Mouse (Mus musculus) embryonic facial prominence, embryonic 10.5 days (tissue): ENCODE measurements around the gene Pold4. TPM values are rescaled to one million over a fixed set of nuclear protein-coding genes. Genes with fewer than 3 reads are reported as not detected.

Experiments used
- DNase-seq: peaks from one replicate; pipeline ENCODE4 v3.0.0-alpha.2; 2017; ENCODE audit warnings: low spot score
- H3K27ac ChIP-seq: fragments of 300-500 bp; sonication (generic); replicated peaks from 2 replicates; pipeline ENCODE4 v1.5.1; 2016; ENCODE audit warnings: mild to moderate bottlenecking
- H3K27me3 ChIP-seq: fragments of 300-500 bp; sonication (generic); replicated peaks from 2 replicates; pipeline ENCODE4 v1.6.1; 2016; ENCODE audit warnings: low read depth, mild to moderate bottlenecking; ENCODE audit not compliant: poor library complexity, severe bottlenecking
- H3K36me3 ChIP-seq: fragments of 300-500 bp; sonication (generic); replicated peaks from 2 replicates; pipeline ENCODE4 v1.6.1; 2016; ENCODE audit warnings: mild to moderate bottlenecking, moderate library complexity
- H3K4me1 ChIP-seq: fragments of 300-500 bp; sonication (generic); 2 replicates; pipeline ENCODE4 v1.6.1; 2016
- H3K4me3 ChIP-seq: fragments of 300-500 bp; sonication (generic); 2 replicates; pipeline ENCODE4 v1.5.1; 2016; ENCODE audit warnings: mild to moderate bottlenecking, moderate library complexity
- H3K9me3 ChIP-seq: fragments of 300-500 bp; sonication (generic); 2 replicates; pipeline ENCODE4 v1.6.1; 2016; ENCODE audit warnings: mild to moderate bottlenecking
- WGBS: fragments of 180-500 bp; shearing (Covaris S2); methylation state at CpG from one replicate; pipeline ENCODE4 v1.1.7; 2016; 5-methylcytosine and 5-hydroxymethylcytosine counted together
- polyA plus RNA-seq: library from polyadenylated mRNA; unstranded; fragments of >200 nt; fragmentation: Nextera tagmentation; extraction: Ambion mirVana; gene quantifications from 2 replicates; pipeline ENCODE4 v1.2.1, GENCODE M21; 2016

The Pold4 gene
- polyA plus RNA-seq, 1 experiment from 2014 or later, result 15.1 TPM

DNA sequence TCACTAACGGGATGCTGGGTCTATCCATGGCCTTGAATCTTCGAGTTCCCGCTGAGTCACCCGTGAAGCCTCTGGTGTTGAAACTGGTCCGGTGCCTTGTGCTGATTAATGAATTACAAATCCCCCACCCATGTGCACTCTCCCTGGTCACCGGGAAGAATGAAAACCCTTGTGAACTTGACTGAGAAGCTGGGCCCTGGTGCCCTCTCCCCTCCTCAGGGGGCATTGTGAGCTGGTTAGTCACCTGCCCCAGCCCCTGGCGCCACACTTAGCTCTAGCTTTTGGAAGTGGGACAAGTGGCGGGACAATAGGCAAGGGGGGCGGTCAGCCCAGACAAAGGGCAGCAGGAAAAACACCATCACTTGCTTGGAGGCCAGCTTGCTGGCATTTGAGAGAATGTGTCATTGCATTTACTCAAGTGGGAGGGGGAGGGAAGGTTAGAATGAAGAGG is 18.1 kb upstream of the Pold4 start:
- H3K27ac ChIP-seq, result peak overlapping the region; percentile 91
- 1% methylated on average over 9 of the region's 9 CpGs for WGBS
- no peaks in the 10 kb centered on the region for H3K9me3 ChIP-seq
- peak; percentile 36 for DNase-seq
- H3K36me3 ChIP-seq, result no peaks in the 10 kb centered on the region
- peaks cover 78% of the 10 kb centered on the region for H3K4me1 ChIP-seq
- H3K27me3 ChIP-seq, result peaks cover 93% of the 10 kb centered on the region
- H3K4me3 ChIP-seq, result peak overlapping the region; percentile 69

DNA sequence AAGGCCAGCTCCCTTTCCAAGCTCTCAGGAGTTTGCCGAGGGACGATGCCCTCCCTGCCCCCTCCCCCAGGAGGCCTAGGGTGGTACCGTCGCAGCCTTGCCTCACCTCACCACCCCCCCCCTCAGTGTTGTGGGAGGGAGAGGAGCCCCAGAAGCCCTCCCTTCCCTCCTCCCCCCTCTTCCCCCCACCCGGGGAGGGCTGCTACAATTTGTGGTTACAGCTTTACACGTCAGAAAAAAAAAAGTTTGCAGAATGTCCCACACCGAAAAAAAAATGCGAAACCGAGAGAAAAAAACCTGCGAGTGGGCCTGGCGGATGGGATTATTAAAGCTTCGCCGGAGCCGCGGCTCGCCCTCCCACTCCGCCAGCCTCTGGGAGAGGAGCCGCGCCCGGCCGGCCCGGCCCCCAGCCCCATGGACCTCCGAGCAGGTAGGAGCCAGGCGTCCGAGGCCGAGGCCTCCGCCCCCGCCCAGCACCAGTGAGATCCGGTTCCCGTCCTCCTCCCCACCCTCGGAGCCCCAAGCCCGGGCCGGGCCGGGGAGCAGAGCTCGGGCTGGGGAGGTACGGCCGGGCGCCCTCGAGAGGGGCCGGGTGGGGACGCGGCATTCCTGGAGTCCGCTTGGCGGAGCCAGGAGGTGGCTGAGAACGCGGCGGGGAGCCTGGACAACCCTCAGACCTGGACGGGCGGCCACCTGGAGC is 17.5 kb upstream of the Pold4 start, which contains the start of the genes Clcf1 and AC109138.7:
Gene Clcf1 (plus strand): TSS at position 168 of the 700 bp plus-strand sequence.
Gene AC109138.7 (plus strand): TSS at position 287 of the 700 bp plus-strand sequence.
- H3K27me3 ChIP-seq, result peaks cover 87% of the 10 kb centered on the region
- H3K4me1 ChIP-seq, result peaks cover 75% of the 10 kb centered on the region
- peak; percentile 79 for DNase-seq
- WGBS, result under 1% methylated on average over 49 of the region's 49 CpGs
- H3K27ac ChIP-seq, result peak within 1 kb of the TSS; percentile 91
- H3K9me3 ChIP-seq, result no peaks in the 10 kb centered on the region
- H3K4me3 ChIP-seq, result peak within 1 kb of the TSS; percentile 69
- H3K36me3 ChIP-seq, result no peaks in the 10 kb centered on the region

DNA sequence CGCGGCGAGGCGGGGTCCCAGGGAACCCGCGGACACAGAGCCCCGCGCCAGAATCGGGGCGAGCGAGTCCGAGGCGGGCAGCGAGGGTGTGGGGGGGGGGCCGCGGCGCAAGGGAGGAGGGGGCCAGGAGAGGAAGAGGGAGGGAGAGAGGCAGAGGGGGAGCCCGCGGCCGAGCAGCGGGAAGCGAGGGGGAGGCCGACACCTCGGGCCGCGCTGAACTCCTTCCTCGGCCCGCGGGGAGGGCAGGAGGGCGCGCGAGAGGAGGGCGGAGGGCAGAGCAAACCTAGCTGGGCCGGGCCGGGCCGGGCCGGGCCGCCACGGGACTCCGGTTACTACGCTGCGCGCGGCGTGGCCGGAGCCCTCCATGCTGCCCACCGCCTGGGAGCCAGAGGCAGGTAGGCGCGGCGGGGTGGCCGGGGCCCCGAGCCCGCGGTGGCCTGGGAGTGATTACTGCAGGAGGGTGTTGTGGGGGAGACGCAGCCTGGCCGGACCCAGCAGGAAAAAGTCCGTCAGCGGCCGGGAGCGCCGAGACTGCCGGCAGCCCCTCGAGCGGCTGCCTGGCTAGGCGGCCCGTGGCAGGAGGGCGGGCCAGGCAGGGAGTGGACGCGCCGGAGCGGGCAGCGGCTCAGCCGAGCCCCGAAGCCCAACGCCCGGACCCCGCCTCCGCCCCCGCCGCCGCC is 16.8 kb upstream of the Pold4 start:
- Histone ChIP-seq H3K36me3 (no peaks in the 10 kb centered on the region), H3K9me3 (no peaks in the 10 kb centered on the region), H3K4me1 (peaks cover 81% of the 10 kb centered on the region), H3K4me3 (peak overlapping the region; percentile 69), H3K27me3 (peaks cover 85% of the 10 kb centered on the region), H3K27ac (peak overlapping the region; percentile 91)
- DNase-seq, result peak; percentile 74
- under 1% methylated on average over 76 of the region's 81 CpGs for WGBS

DNA sequence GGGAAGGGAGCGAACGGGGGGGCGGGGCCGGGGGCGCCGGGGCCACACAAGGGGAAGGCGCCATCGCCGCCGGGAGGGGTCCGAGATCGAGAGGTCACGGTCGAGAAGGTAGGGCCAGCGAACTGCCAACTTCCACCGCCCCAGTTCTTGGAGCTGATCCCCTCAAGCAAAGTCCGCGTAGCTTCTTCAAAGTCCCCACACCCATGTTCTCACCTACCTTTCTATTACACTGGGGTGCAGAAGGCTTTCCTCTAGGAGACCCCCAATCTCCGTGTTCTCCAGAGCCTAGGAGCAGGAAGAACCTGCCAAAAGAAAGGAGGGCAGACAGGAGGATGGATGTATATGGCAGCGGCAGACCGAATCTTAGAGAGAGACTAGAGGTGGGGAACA is 16.3 kb upstream of the Pold4 start:
- Histone ChIP-seq H3K4me3 (peak overlapping the region; percentile 69), H3K36me3 (no peaks in the 10 kb centered on the region), H3K4me1 (peaks cover 87% of the 10 kb centered on the region), H3K27me3 (peaks cover 85% of the 10 kb centered on the region), H3K27ac (peak overlapping the region; percentile 91), H3K9me3 (no peaks in the 10 kb centered on the region)
- no peak for DNase-seq
- 2% methylated on average over 21 of the region's 21 CpGs for WGBS

DNA sequence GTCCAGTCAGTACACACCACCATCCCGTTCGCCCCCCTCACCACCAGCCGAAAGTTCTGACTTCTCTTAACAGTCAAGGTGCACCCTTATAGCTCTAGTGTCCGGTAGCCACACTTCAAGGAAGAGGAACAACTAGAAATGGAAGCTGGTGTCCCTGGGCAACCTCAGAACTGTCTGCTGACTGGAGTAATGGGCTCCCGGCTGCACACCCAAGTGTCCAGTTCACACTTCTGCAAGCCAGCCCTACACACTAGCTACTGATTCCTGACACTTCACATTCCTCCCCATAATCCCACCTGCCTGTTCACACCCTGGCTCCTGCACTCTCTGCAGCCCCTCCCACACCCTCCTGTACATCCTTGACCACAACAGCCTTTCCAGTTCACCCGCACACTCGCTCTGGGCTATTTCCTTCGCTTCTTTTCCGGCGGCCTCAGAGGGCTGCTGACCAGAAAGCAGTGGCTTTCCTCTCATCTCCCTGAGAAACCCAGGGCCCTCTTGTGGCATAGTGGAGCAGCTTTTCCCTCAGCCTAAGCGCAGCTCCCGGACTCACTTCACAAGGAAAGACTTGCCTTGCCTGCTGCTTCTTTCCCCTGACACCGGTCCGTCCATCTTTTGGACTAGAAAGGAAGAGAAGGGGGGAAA is 15.5 kb upstream of the Pold4 start:
- Histone ChIP-seq H3K36me3 (no peaks in the 10 kb centered on the region), H3K9me3 (no peaks in the 10 kb centered on the region), H3K27ac (peak overlapping the region; percentile 77), H3K4me1 (peaks cover 94% of the 10 kb centered on the region), H3K4me3 (peak overlapping the region; percentile 69), H3K27me3 (peaks cover 86% of the 10 kb centered on the region)
- WGBS, result 16% methylated on average over 14 of the region's 14 CpGs
- DNase-seq, result peak; percentile 63

DNA sequence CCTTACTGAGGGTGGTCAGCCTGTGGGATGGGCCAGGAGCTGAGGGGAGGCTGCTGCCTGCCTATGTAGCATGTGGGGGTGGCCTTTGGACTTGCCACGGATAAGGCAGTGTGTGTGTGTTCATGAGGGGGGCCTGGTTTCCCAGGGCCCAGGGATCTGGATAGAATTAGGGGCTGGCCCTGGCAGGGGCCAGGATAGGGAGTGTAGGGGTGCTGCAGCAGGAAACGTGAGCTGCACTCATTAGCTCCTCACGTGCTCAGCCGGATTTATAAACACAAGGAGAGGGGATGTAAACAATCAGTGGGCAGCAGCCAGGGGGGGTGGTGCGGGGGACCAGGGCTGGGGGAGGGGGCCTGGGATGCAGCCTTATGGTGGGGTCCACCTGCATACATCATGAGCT is 14.6 kb upstream of the Pold4 start:
- H3K27me3 ChIP-seq, result peaks cover 85% of the 10 kb centered on the region
- no peaks in the 10 kb centered on the region for H3K9me3 ChIP-seq
- DNase-seq, result peak; percentile 67
- H3K4me1 ChIP-seq, result peaks cover 95% of the 10 kb centered on the region
- 2% methylated on average over 5 of the region's 5 CpGs for WGBS
- peak overlapping the region; percentile 69 for H3K4me3 ChIP-seq
- peaks cover 7% of the 10 kb centered on the region; the same call in 1 of the 2 replicates for H3K36me3 ChIP-seq
- H3K27ac ChIP-seq, result peak overlapping the region; percentile 77

DNA sequence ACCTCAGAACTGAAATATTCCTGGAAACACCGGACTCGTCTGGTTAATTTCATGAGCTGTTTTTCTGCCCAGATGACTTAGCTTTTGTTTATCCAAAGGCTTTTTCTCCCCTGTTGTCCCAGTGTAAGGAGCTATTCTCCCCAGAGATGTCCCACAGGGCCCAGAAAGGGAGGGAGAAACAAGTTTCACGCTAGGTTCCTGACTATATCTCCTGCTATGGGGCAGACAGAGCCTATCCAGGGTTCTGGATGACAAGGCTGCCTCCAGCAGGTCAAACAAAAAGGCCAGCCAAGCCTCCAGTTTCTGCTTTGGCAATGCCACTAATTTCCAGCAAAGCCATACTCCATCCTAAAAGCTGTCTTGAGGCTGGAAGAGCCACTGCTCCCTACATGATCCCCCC is 13.8 kb upstream of the Pold4 start:
- Histone ChIP-seq H3K4me1 (peaks cover 93% of the 10 kb centered on the region), H3K36me3 (peaks cover 12% of the 10 kb centered on the region; the same call in 1 of the 2 replicates), H3K4me3 (peak overlapping the region; percentile 69; the same call in 1 of the 2 replicates), H3K27me3 (peaks cover 83% of the 10 kb centered on the region), H3K9me3 (no peaks in the 10 kb centered on the region), H3K27ac (peak overlapping the region; percentile 77)
- DNase-seq, result no peak
- 43% methylated on average over 3 of the region's 3 CpGs for WGBS

DNA sequence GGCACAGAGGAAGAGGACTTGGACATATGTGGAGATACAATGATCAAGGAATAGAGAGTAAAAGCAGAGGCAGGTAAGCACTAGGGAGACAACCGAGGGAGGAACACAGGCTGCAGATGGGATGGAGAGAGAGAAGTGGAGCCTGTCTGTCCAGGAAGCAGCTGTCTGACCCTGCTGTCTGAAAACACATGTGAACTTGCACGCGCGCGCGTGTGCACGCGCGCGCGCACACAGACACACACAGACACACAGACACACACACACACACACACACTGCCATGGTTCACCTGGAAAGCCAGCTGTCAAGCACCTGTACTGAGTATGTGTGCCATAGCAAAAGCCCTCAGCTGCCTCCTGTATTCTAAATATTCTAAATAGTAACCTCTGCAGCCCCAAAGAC is 13.4 kb upstream of the Pold4 start:
- Histone ChIP-seq H3K4me1 (peaks cover 89% of the 10 kb centered on the region), H3K4me3 (peak overlapping the region; percentile 18; the same call in 1 of the 2 replicates), H3K9me3 (no peaks in the 10 kb centered on the region), H3K36me3 (peaks cover 12% of the 10 kb centered on the region; the same call in 1 of the 2 replicates), H3K27me3 (peaks cover 79% of the 10 kb centered on the region), H3K27ac (peak overlapping the region; percentile 77)
- no peak for DNase-seq
- WGBS, result 78% methylated on average over 11 of the region's 11 CpGs

DNA sequence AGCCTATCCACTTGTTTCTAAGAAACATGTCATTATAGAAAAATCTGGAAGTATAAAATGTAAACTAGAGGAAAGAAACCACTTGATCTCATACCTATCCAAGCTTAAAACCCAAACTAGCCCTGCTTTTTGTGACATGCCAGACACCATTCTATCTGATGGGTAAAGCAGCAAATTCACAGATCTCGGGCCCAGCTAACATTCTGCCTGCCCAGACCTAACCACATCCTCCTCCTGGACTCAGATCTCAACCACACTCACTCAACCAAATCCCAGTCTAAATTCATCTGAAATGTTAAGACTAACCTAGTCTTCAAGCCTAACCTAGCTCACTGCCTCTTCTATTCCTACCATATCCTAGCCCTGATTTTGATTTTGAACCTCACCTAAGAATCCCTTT is 12.9 kb upstream of the Pold4 start:
- peaks cover 84% of the 10 kb centered on the region for H3K4me1 ChIP-seq
- H3K4me3 ChIP-seq, result no peak overlapping the region
- H3K36me3 ChIP-seq, result peaks cover 12% of the 10 kb centered on the region; the same call in 1 of the 2 replicates
- no peak for DNase-seq
- 84% methylated on average over 1 of the region's 1 CpGs for WGBS
- no peak overlapping the region for H3K27ac ChIP-seq
- no peaks in the 10 kb centered on the region for H3K9me3 ChIP-seq
- H3K27me3 ChIP-seq, result peaks cover 74% of the 10 kb centered on the region

DNA sequence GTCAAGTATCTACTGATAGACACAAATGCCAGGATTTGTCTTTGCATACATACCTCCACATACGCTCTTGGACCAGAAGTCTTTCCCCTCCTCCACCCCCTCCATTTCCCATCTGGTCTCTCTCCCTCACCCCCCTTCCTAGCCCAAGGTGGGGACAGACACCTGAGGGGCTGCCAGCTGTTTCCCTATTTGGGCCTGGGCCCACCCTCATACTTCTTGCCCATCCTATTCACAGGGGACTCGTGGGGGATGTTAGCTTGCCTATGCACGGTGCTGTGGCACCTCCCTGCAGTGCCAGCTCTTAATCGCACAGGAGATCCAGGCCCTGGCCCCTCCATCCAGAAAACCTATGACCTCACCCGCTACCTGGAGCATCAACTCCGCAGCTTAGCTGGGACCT is 11.8 kb upstream of the Pold4 start:
- Histone ChIP-seq H3K36me3 (peaks cover 12% of the 10 kb centered on the region; the same call in 1 of the 2 replicates), H3K4me1 (peaks cover 73% of the 10 kb centered on the region), H3K9me3 (no peaks in the 10 kb centered on the region), H3K4me3 (no peak overlapping the region), H3K27me3 (peaks cover 63% of the 10 kb centered on the region), H3K27ac (peak overlapping the region; percentile 61; the same call in 1 of the 2 replicates)
- no peak for DNase-seq
- 84% methylated on average over 6 of the region's 6 CpGs for WGBS

DNA sequence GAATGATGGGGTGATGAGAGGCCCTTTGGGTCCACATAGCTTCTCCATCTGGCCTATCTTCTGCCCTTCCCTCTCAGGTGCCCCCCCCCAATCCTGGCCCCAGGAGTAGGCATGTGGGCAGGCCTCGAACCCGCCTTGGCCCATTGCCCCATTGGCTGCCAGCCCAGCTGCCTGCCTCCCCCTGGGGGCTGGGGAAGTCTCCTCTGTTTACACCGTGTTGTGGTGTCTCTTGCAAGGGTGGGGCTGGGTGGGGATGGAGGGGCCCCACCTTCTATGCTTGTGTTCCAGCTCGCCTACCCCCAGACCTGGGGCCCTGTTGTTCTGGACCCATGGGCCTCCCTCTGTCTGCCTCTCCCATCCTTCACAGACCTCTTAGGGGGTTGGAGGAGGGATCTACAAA is 11.3 kb upstream of the Pold4 start:
- peaks cover 68% of the 10 kb centered on the region for H3K4me1 ChIP-seq
- H3K4me3 ChIP-seq, result no peak overlapping the region
- 72% methylated on average over 4 of the region's 4 CpGs for WGBS
- H3K36me3 ChIP-seq, result peaks cover 12% of the 10 kb centered on the region; the same call in 1 of the 2 replicates
- no peak for DNase-seq
- H3K27me3 ChIP-seq, result peaks cover 58% of the 10 kb centered on the region
- H3K9me3 ChIP-seq, result no peaks in the 10 kb centered on the region
- peak overlapping the region; percentile 61; the same call in 1 of the 2 replicates for H3K27ac ChIP-seq
